Mouse (Mus musculus): ENCODE data around the gene Shc3.

- TF ChIP-seq CTCF (IDR thresholded peaks at IDR 0.05; ENCODE audit: control insufficient read depth, insufficient read depth, insufficient read length) (no peak), USF1 (IDR thresholded peaks at IDR 0.05; ENCODE audit: low read depth) (no peak)
Measured at GRCm38 (mm10) chr13:51518880-51519279, 50.3 kb downstream of the Shc3 start.

Data from C2C12 (cell line).